Mouse (Mus musculus) intestine, embryonic 15.5 days (tissue): ENCODE measurements around the gene Cpb2. TPM values are rescaled to one million over a fixed set of nuclear protein-coding genes. Genes with fewer than 3 reads are reported as not detected.
A peak's percentile ranks its signal among the peaks of the same experiment; 100 is the strongest.

Source experiments
- ATAC-seq: fragments of 200-750 bp; cut with Nextera tagmentation; 2 replicates; pipeline ENCODE4 v1.8.0; 2017; ENCODE audit warnings: moderate TSS enrichment, moderate library complexity
- H3K27ac ChIP-seq: fragments of 300-500 bp; sonication (generic); 2 replicates; pipeline ENCODE4 v1.5.1; 2015; ENCODE audit warnings: mild to moderate bottlenecking, inconsistent platforms
- H3K27me3 ChIP-seq: fragments of 300-500 bp; sonication (generic); replicated peaks from 2 replicates; pipeline ENCODE4 v1.6.1; 2015; ENCODE audit warnings: inconsistent platforms
- H3K36me3 ChIP-seq: fragments of 300-500 bp; sonication (generic); 2 replicates; pipeline ENCODE4 v1.6.1; 2015; ENCODE audit warnings: inconsistent platforms
- H3K4me1 ChIP-seq: fragments of 300-500 bp; sonication (generic); replicated peaks from 2 replicates; pipeline ENCODE4 v1.6.1; 2015; ENCODE audit warnings: inconsistent platforms
- H3K4me2 ChIP-seq: fragments of 300-500 bp; sonication (generic); replicated peaks from 2 replicates; pipeline ENCODE4 v1.6.1; 2015; ENCODE audit warnings: mild to moderate bottlenecking, inconsistent platforms
- H3K4me3 ChIP-seq: fragments of 300-500 bp; sonication (generic); replicated peaks from 2 replicates; pipeline ENCODE4 v1.5.1; 2015; ENCODE audit warnings: inconsistent platforms
- H3K9ac ChIP-seq: fragments of 300-500 bp; sonication (generic); 2 replicates; pipeline ENCODE4 v1.6.1; 2015; ENCODE audit warnings: inconsistent platforms
- H3K9me3 ChIP-seq: fragments of 300-500 bp; sonication (generic); 2 replicates; pipeline ENCODE4 v1.6.1; 2016; ENCODE audit warnings: inconsistent platforms
- WGBS: fragments of 180-500 bp; shearing (Covaris S2); methylation state at CpG from one replicate; pipeline ENCODE4 v1.1.7; 2015; 5-methylcytosine and 5-hydroxymethylcytosine counted together
- polyA plus RNA-seq: library from polyadenylated mRNA; unstranded; fragments of >200 nt; fragmentation: Nextera tagmentation; extraction: Ambion mirVana; gene quantifications from 2 replicates; pipeline ENCODE4 v1.2.1, GENCODE M21; 2015

The Cpb2 gene
- polyA plus RNA-seq, result 4.0 and 4.7 TPM in 2 replicates

DNA sequence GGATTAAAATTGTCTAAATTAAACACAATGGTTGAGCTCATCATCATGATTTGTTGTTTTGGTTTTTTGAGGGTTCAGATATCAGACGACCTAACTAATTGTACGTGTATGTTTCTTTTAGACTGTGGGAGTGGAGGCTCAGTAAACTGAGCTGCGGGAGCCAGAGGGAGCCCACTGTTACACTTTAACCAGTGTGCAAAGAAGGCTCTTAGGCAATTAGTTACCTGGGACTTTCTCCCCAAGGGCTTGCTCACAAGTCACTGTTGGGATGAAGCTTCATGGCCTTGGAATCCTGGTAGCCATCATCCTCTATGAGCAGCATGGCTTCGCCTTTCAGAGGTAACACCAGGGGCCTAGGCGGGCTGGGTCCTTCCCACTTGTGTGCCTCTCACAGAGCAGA lies at the start of gene Cpb2:
Gene Cpb2 (plus strand): TSS at position 201 of the 400 bp plus-strand sequence.
- H3K27ac ChIP-seq, result no peak within 1 kb of the TSS
- no peak within 1 kb of the TSS for H3K9ac ChIP-seq
- no peak within 1 kb of the TSS for H3K4me2 ChIP-seq
- 65% methylated on average over 5 of the region's 5 CpGs for WGBS
- no peaks in the 10 kb centered on the region for H3K9me3 ChIP-seq
- no peak within 1 kb of the TSS for H3K4me3 ChIP-seq
- H3K36me3 ChIP-seq, result no peaks in the 10 kb centered on the region
- ATAC-seq, result peak; percentile 75; the same call in 1 of the 2 replicates
- H3K27me3 ChIP-seq, result no peaks in the 10 kb centered on the region
- no peaks in the 10 kb centered on the region for H3K4me1 ChIP-seq

- Histone ChIP-seq H3K4me3 (no peak overlapping the region), H3K9ac (no peak overlapping the region), H3K4me1 (no peaks in the 10 kb centered on the region), H3K4me2 (no peak overlapping the region), H3K27me3 (no peaks in the 10 kb centered on the region), H3K9me3 (no peaks in the 10 kb centered on the region), H3K27ac (no peak overlapping the region), H3K36me3 (no peaks in the 10 kb centered on the region)
- WGBS, result 86% methylated on average over 10 of the region's 10 CpGs
- no peak for ATAC-seq
Observed at GRCm38 (mm10) chr14:75192427-75192826, 49.7 kb upstream of the Cpb2 start.

DNA sequence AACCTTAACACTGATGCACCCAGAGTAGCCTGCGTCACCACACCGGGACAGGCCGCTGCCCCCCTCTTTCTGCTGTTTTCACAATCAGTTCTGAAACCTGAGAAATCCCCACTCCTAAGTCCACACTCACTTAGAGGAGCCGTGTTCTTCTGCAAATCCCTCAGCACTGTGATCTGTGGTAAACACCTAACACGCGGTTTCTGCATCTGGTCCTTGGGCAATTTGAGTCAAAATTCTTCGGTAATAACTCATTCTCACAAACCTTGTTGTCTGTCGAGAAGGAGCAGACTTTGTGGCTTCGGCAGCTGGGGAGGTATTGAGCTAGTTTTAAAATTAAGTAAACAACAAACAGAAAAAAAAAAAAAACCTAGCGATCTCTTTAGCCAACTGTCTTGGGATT lies 49.2 kb upstream of the Cpb2 start:
- no peaks in the 10 kb centered on the region for H3K9me3 ChIP-seq
- H3K36me3 ChIP-seq, result no peaks in the 10 kb centered on the region
- H3K4me3 ChIP-seq, result no peak overlapping the region
- H3K27me3 ChIP-seq, result no peaks in the 10 kb centered on the region
- H3K9ac ChIP-seq, result no peak overlapping the region
- 71% methylated on average over 10 of the region's 10 CpGs for WGBS
- no peak overlapping the region for H3K27ac ChIP-seq
- no peak for ATAC-seq
- H3K4me1 ChIP-seq, result 0 out of 2 replicates have a peak, but pooled peaks cover 2% of the 10 kb centered on the region
- no peak overlapping the region for H3K4me2 ChIP-seq

DNA sequence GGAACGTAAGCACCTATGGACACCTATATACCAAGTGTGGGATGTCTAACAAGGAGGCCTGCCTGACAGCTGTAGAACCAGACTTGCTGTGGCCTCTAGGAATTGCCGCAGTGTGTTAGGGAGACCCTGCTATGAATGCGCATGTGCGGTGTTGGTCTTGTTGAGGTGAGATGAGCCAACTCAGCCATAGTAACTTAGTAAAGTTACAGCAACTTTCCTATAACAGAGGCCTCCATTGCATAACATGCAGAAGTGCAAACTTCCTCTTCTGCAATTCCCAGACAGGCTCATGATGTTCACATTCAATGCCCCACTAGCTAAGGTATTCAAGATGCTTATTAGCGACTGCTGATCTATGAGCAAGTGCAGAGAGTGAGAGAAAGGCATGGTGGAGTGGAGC lies 46.6 kb upstream of the Cpb2 start:
- Histone ChIP-seq H3K4me1 (0 out of 2 replicates have a peak, but pooled peaks cover 4% of the 10 kb centered on the region), H3K4me3 (no peak overlapping the region), H3K9ac (no peak overlapping the region), H3K9me3 (no peaks in the 10 kb centered on the region), H3K27ac (no peak overlapping the region), H3K4me2 (no peak overlapping the region), H3K36me3 (no peaks in the 10 kb centered on the region), H3K27me3 (no peaks in the 10 kb centered on the region)
- no peak for ATAC-seq
- WGBS, result 92% methylated on average over 5 of the region's 5 CpGs

GRCm38 (mm10) chr14:75197027-75197426 lies 45.1 kb upstream of the Cpb2 start:
- Histone ChIP-seq H3K4me3 (no peak overlapping the region), H3K4me1 (0 out of 2 replicates have a peak, but pooled peaks cover 4% of the 10 kb centered on the region), H3K9me3 (no peaks in the 10 kb centered on the region), H3K4me2 (no peak overlapping the region), H3K36me3 (no peaks in the 10 kb centered on the region), H3K27ac (no peak overlapping the region), H3K27me3 (no peaks in the 10 kb centered on the region), H3K9ac (no peak overlapping the region)
- 39% methylated on average over 5 of the region's 5 CpGs for WGBS
- ATAC-seq, result peak; percentile 35

GRCm38 (mm10) chr14:75197660-75198059 lies 44.4 kb upstream of the Cpb2 start:
- peak overlapping the region; percentile 31 for H3K4me2 ChIP-seq
- H3K9me3 ChIP-seq, result no peaks in the 10 kb centered on the region
- 0 out of 2 replicates have a peak, but pooled peaks cover 4% of the 10 kb centered on the region for H3K4me1 ChIP-seq
- WGBS, result 35% methylated on average over 7 of the region's 7 CpGs
- no peaks in the 10 kb centered on the region for H3K27me3 ChIP-seq
- peak; percentile 94 for ATAC-seq
- H3K36me3 ChIP-seq, result no peaks in the 10 kb centered on the region
- peak overlapping the region; percentile 13; the same call in 1 of the 2 replicates for H3K27ac ChIP-seq
- no peak overlapping the region for H3K4me3 ChIP-seq
- no peak overlapping the region for H3K9ac ChIP-seq

DNA sequence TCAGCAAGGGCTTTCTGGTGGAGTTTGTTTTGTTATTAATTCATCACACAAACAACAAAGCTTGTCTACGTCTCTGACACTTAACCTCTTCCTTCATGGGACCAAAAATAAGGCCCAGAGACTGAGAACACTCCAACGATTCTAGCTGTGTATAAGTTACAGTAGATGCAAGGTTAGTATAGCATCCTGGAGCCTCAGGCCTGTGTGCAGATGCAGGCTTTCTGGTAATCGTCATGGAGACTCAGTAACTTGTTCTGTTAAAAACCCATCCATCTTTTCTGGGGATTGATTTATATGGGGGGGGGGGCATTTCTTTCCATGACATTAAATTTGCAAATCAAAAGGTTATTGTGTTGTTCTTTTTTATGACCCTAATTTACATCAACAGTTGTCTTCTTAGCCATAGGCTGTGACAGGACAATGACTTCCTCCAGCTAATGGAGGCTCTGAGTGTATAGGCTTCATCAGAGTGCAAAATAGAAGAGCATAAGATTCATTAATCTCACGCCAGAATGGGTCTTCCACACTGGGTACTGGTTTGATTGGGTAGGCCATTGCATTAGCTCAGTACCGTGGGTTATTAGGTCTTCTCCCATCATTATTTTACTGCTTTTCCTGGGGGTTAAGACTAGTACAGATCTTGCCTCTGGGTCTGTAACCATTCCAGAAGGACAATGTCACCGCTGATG lies 36.6 kb upstream of the Cpb2 start:
- no peak overlapping the region for H3K4me3 ChIP-seq
- no peak overlapping the region for H3K4me2 ChIP-seq
- no peak for ATAC-seq
- H3K27me3 ChIP-seq, result no peaks in the 10 kb centered on the region
- no peaks in the 10 kb centered on the region for H3K9me3 ChIP-seq
- WGBS, result 76% methylated on average over 6 of the region's 6 CpGs
- 0 out of 2 replicates have a peak, but pooled peaks cover 3% of the 10 kb centered on the region for H3K36me3 ChIP-seq
- H3K9ac ChIP-seq, result no peak overlapping the region
- H3K4me1 ChIP-seq, result no peaks in the 10 kb centered on the region
- no peak overlapping the region for H3K27ac ChIP-seq

- H3K9me3 ChIP-seq, result no peaks in the 10 kb centered on the region
- H3K9ac ChIP-seq, result no peak overlapping the region
- no peak overlapping the region for H3K27ac ChIP-seq
- H3K27me3 ChIP-seq, result no peaks in the 10 kb centered on the region
- 90% methylated on average over 4 of the region's 4 CpGs for WGBS
- H3K36me3 ChIP-seq, result 0 out of 2 replicates have a peak, but pooled peaks cover 3% of the 10 kb centered on the region
- no peak overlapping the region for H3K4me2 ChIP-seq
- H3K4me3 ChIP-seq, result no peak overlapping the region
- ATAC-seq, result no peak
- no peaks in the 10 kb centered on the region for H3K4me1 ChIP-seq
Observed at GRCm38 (mm10) chr14:75206307-75206706, 35.8 kb upstream of the Cpb2 start.

GRCm38 (mm10) chr14:75208572-75209151 lies 33.4 kb upstream of the Cpb2 start:
- H3K36me3 ChIP-seq, result 0 out of 2 replicates have a peak, but pooled peaks cover 3% of the 10 kb centered on the region
- H3K4me2 ChIP-seq, result no peak overlapping the region
- WGBS, result 70% methylated on average over 6 of the region's 6 CpGs
- H3K27ac ChIP-seq, result no peak overlapping the region
- no peaks in the 10 kb centered on the region for H3K27me3 ChIP-seq
- H3K9me3 ChIP-seq, result no peaks in the 10 kb centered on the region
- no peaks in the 10 kb centered on the region for H3K4me1 ChIP-seq
- no peak for ATAC-seq
- no peak overlapping the region for H3K4me3 ChIP-seq
- H3K9ac ChIP-seq, result no peak overlapping the region

- no peaks in the 10 kb centered on the region for H3K9me3 ChIP-seq
- WGBS, result 53% methylated on average over 11 of the region's 11 CpGs
- no peaks in the 10 kb centered on the region for H3K27me3 ChIP-seq
- H3K9ac ChIP-seq, result no peak overlapping the region
- ATAC-seq, result no peak
- H3K27ac ChIP-seq, result no peak overlapping the region
- H3K4me2 ChIP-seq, result 0 out of 2 replicates have a peak overlapping the region, but pooled peaks have one; percentile 19
- H3K4me3 ChIP-seq, result no peak overlapping the region
- H3K36me3 ChIP-seq, result no peaks in the 10 kb centered on the region
- H3K4me1 ChIP-seq, result no peaks in the 10 kb centered on the region
Observed at GRCm38 (mm10) chr14:75213752-75214151, 28.3 kb upstream of the Cpb2 start.

DNA sequence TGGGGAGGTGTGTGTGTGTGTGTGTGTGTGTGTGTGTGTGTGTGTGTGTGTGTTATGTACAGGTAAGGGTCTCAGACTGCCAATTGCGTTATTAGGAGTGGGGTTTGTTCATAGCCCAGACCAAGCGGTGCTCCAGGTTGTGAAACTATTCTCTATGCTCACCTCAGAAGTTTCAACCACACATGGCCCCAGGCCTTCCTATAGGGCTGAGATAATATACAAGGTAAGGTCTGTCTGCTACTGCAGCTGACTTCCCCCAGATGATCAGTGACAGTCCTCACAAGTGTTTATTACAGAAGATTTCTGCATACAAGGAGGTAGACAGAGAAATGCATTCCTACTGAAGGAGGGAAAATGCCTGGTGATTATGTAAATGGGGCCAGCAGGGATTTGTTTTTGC lies 23.2 kb upstream of the Cpb2 start:
- Histone ChIP-seq H3K27me3 (no peaks in the 10 kb centered on the region), H3K27ac (no peak overlapping the region), H3K9ac (no peak overlapping the region), H3K4me2 (no peak overlapping the region), H3K36me3 (no peaks in the 10 kb centered on the region), H3K4me1 (no peaks in the 10 kb centered on the region), H3K9me3 (no peaks in the 10 kb centered on the region), H3K4me3 (no peak overlapping the region)
- no peak for ATAC-seq
- WGBS, result 92% methylated on average over 2 of the region's 2 CpGs

DNA sequence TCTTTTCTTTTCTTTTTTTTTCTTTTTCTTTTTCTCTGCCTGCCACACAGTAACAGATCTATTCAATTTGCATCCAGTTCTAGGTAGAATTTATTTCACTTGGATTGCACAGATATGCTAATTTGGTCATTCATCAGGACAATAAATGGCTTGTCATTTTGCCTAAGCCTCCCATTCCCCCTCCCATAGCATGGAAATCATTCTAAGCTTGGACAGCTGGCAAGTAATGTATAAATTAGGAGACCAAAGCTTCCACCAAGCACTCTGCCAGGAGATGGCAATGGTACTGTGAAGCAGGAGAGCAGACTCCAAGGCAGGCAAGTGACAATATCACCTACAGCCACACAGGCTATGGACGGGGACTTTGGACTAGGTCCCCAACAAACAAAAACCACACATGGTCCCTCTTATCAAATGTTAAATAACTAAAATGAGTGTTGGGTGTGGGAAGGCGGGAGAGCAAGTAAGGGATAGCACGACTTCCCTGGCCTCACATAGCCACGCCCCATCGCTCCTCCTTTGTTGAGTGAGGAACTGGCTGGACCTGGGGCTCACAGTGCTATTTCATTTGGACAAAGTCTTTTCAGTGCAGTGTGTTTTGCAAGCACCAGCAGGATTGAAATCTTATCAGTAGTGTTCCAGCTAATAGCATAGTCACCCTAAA lies 22.7 kb upstream of the Cpb2 start:
- H3K27me3 ChIP-seq, result no peaks in the 10 kb centered on the region
- H3K4me1 ChIP-seq, result no peaks in the 10 kb centered on the region
- H3K4me2 ChIP-seq, result no peak overlapping the region
- no peak overlapping the region for H3K4me3 ChIP-seq
- H3K9ac ChIP-seq, result no peak overlapping the region
- WGBS, result 70% methylated on average over 5 of the region's 5 CpGs
- peak overlapping the region; percentile 6; the same call in 1 of the 2 replicates for H3K27ac ChIP-seq
- H3K9me3 ChIP-seq, result no peaks in the 10 kb centered on the region
- no peaks in the 10 kb centered on the region for H3K36me3 ChIP-seq
- peak; percentile 97 for ATAC-seq
